Comparison of ENCODE assay signal across 8 mouse cellular contexts in the genomic region with DNA sequence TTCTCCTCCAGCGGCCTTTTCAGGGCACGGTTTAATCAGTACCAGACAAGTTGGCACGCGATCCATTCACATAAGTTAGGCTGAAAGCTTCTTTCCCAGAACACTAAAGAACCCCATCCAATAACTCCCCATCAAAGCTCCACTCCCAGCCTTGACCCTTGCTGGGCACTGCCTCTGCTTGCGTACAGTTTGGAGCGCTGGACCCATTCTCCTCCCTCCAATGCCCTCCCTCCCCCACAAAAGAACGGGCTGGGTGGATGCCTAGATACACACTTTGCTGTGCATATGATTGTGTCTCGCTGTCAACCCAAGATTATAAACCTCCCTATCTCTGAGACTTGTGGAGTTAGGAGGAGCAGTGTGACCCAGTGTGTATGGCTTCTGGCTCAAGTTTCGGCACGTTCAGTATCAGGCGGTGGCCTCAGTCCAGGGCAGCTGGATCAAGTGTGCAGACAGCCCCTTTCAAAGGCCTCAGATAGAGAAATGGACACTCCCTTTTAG.
DNase-seq lines count a peak whose midpoint lies in the region; ATAC-seq and TF ChIP-seq lines count a peak whose summit lies in the region.

No protein-coding gene starts in this region.

- H3K9ac ChIP-seq in lung, embryonic 14.5 days: no peak overlapping the region
- no peak overlapping the region for H3K9ac ChIP-seq in kidney, embryonic 16.5 days (replicated peaks; ENCODE audit: low read length)
- H3K9ac ChIP-seq in midbrain, embryonic 13.5 days (replicated peaks): no peak overlapping the region

- peaks cover 15% of the 10 kb centered on the region for H3K36me3 ChIP-seq in lung, embryonic 14.5 days (ENCODE audit: insufficient read depth)
- H3K36me3 ChIP-seq in kidney, embryonic 16.5 days (ENCODE audit: insufficient read depth, low read length): no peaks in the 10 kb centered on the region
- H3K36me3 ChIP-seq in midbrain, embryonic 13.5 days: peaks cover 3% of the 10 kb centered on the region; the same call in 1 of the 2 replicates

- TF ChIP-seq CTCF in lung, embryonic 14.5 days (IDR thresholded peaks at IDR 0.05; ENCODE audit: low read depth): no peak
- TF ChIP-seq CTCF in embryonic fibroblast, embryonic 13.5 days (IDR thresholded peaks at IDR 0.05; ENCODE audit: borderline replicate concordance, insufficient read depth, low read length): no peak

- no peak overlapping the region for H3K4me2 ChIP-seq in lung, embryonic 14.5 days
- H3K4me2 ChIP-seq in kidney, embryonic 16.5 days (replicated peaks; ENCODE audit: low read depth, low read length): no peak overlapping the region
- H3K4me2 ChIP-seq in midbrain, embryonic 13.5 days (replicated peaks): no peak overlapping the region

- no peak for TF ChIP-seq POLR2A in embryonic fibroblast, embryonic 13.5 days (IDR thresholded peaks at IDR 0.05; ENCODE audit: low read depth, low read length)

- peak overlapping the region; percentile 77 for H3K27ac ChIP-seq in lung, embryonic 14.5 days (ENCODE audit: low read depth)
- peak overlapping the region; percentile 39; the same call in 1 of the 2 replicates for H3K27ac ChIP-seq in embryonic fibroblast, embryonic 13.5 days (ENCODE audit: insufficient read depth, low read length)
- peak overlapping the region; percentile 63 for H3K27ac ChIP-seq in kidney, embryonic 16.5 days (ENCODE audit: low read length)
- no peak overlapping the region for H3K27ac ChIP-seq in midbrain, embryonic 13.5 days

- WGBS in lung, embryonic 14.5 days: 48% methylated on average over 11 of the region's 11 CpGs
- WGBS in kidney, embryonic 16.5 days: 47% methylated on average over 11 of the region's 11 CpGs
- 66% methylated on average over 11 of the region's 11 CpGs for WGBS in midbrain, embryonic 13.5 days

- ATAC-seq in lung, embryonic 14.5 days (ENCODE audit: insufficient read depth): peak; percentile 74
- ATAC-seq in kidney, embryonic 16.5 days (ENCODE audit: low FRiP score, low TSS enrichment): peak; percentile 80
- ATAC-seq in midbrain, embryonic 13.5 days: 0 out of 2 replicates have a peak, but pooled peaks have one; percentile 37

- no peak overlapping the region for H3K4me3 ChIP-seq in lung, embryonic 14.5 days (ENCODE audit: low read depth, low read length)
- no peak overlapping the region for H3K4me3 ChIP-seq in embryonic fibroblast, embryonic 13.5 days (ENCODE audit: insufficient read depth, low read length)
- no peak overlapping the region for H3K4me3 ChIP-seq in kidney, embryonic 16.5 days (ENCODE audit: low read length)
- no peak overlapping the region for H3K4me3 ChIP-seq in midbrain, embryonic 13.5 days (replicated peaks)

- H3K27me3 ChIP-seq in lung, embryonic 14.5 days (ENCODE audit: insufficient read depth, low read length): no peaks in the 10 kb centered on the region
- H3K27me3 ChIP-seq in kidney, embryonic 16.5 days (ENCODE audit: insufficient read depth, low read length): no peaks in the 10 kb centered on the region
- H3K27me3 ChIP-seq in midbrain, embryonic 13.5 days: no peaks in the 10 kb centered on the region

- H3K9me3 ChIP-seq in lung, embryonic 14.5 days (ENCODE audit: low read depth, low read length): no peaks in the 10 kb centered on the region
- H3K9me3 ChIP-seq in kidney, embryonic 16.5 days (ENCODE audit: low read length): no peaks in the 10 kb centered on the region
- no peaks in the 10 kb centered on the region for H3K9me3 ChIP-seq in midbrain, embryonic 13.5 days

- DNase-seq in lung, embryonic 14.5 days: peak; percentile 80
- no peak for DNase-seq in lung, postnatal 25 days (ENCODE audit: low spot score)
- DNase-seq in c-Kit-positive CD71-positive TER-119-positive erythroid progenitor cells, embryonic 14.5 days (ENCODE audit: low spot score): no peak
- DNase-seq in thymus, postnatal 4 days: no peak
- no peak for DNase-seq in MN1 (ENCODE audit: low spot score)

- peaks cover 20% of the 10 kb centered on the region for H3K4me1 ChIP-seq in lung, embryonic 14.5 days (ENCODE audit: insufficient read depth)
- no peaks in the 10 kb centered on the region; the same call in 1 of the 2 replicates for H3K4me1 ChIP-seq in embryonic fibroblast, embryonic 13.5 days (ENCODE audit: control insufficient read depth, insufficient read depth, low read length)
- H3K4me1 ChIP-seq in kidney, embryonic 16.5 days (ENCODE audit: insufficient read depth, low read length): peaks cover 19% of the 10 kb centered on the region
- peaks cover 16% of the 10 kb centered on the region for H3K4me1 ChIP-seq in midbrain, embryonic 13.5 days (replicated peaks)
